Mouse (Mus musculus) olfactory bulb, adult 2 months (tissue): ENCODE results near the gene Sntg2. TPM values are rescaled to one million over a fixed set of nuclear protein-coding genes. Genes with fewer than 3 reads are reported as not detected.

ENCODE experiments used
- H3K27ac ChIP-seq: fragments of 200-500 bp; 2 replicates; pipeline ENCODE4 v1.5.1; 2012; ENCODE audit warnings: low read depth, low read length; ENCODE audit not compliant: insufficient read depth
- H3K4me1 ChIP-seq: fragments of 200-500 bp; 2 replicates; pipeline ENCODE4 v1.6.1; 2012; ENCODE audit warnings: low read length; ENCODE audit not compliant: control insufficient read depth, insufficient read depth
- H3K4me3 ChIP-seq: fragments of 200-500 bp; 2 replicates; pipeline ENCODE4 v1.5.1; 2012; ENCODE audit warnings: mild to moderate bottlenecking, low read depth, low read length, moderate library complexity; ENCODE audit not compliant: insufficient read depth
- CTCF ChIP-seq: fragments of 200-500 bp; IDR thresholded peaks from 2 replicates; pipeline ENCODE4 v1.5.1; 2012; ENCODE audit warnings: low read depth, mild to moderate bottlenecking, low read length, moderate library complexity; ENCODE audit not compliant: insufficient read depth
- POLR2A ChIP-seq: fragments of 200-500 bp; IDR thresholded peaks from 2 replicates; pipeline ENCODE4 v1.6.1; 2012; ENCODE audit warnings: mild to moderate bottlenecking, low read depth, low read length, moderate library complexity; ENCODE audit not compliant: insufficient read depth
- WGBS: fragments of 180-500 bp; shearing (Covaris S2); methylation state at CpG from one replicate; pipeline ENCODE4 v1.1.7; 2018; 5-methylcytosine and 5-hydroxymethylcytosine counted together
- polyA plus RNA-seq: library from polyadenylated mRNA; stranded (reverse); fragments of >200 nt; gene quantifications from 2 replicates; pipeline ENCODE4 v1.2.4, GENCODE M21; 2012; ENCODE audit warnings: low replicate concordance; ENCODE audit not compliant: missing spikeins, insufficient read depth, insufficient read length

Gene Sntg2
- polyA plus RNA-seq, 1 experiment: not detected

DNA sequence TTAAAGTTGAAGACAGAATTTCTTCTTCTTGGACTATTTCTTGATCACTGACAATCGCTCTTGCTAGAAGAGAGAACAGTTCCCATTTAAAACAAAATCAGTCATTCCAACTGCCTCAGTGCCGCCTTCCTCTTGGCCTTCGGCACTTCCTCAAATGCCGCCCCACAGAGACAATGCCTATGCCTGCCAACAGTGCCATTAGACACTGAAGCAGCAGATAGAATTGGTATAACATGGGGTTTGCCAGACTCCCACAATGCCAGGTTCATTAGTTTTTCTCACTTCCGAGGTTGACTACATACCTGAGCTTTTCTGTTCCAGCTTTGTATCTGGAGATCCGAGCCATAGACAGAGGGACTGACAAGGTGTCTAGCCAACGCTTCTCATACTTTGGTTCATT, 115.5 kb downstream of the Sntg2 start:
- Histone ChIP-seq H3K4me3 (no peak overlapping the region), H3K27ac (no peak overlapping the region), H3K4me1 (peaks cover 3% of the 10 kb centered on the region; the same call in 1 of the 2 replicates)
- TF ChIP-seq POLR2A (no peak), CTCF (no peak)
- WGBS: 83% methylated on average over 7 of the region's 7 CpGs

DNA sequence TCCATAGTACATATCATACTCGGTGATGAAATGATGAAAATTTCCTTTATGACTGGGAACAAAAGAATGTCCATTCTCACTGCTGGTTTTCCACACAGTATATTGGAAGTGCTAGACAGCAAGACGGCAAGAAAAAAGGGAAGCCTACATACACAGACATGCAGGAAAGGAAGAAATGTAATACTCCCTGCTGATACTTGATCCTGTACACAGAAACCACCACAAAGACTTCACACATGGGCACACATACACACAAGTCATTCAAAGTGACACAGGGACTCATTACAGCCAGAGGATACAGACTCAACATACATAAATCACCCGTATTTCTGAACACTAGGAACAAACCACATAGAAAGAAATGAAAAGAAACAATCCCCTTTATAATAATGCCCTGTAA, 117.0 kb downstream of the Sntg2 start:
- WGBS: 78% methylated on average over 3 of the region's 3 CpGs
- Histone ChIP-seq H3K27ac (no peak overlapping the region), H3K4me1 (peaks cover 4% of the 10 kb centered on the region; the same call in 1 of the 2 replicates), H3K4me3 (no peak overlapping the region)
- TF ChIP-seq CTCF (no peak), POLR2A (no peak)

DNA sequence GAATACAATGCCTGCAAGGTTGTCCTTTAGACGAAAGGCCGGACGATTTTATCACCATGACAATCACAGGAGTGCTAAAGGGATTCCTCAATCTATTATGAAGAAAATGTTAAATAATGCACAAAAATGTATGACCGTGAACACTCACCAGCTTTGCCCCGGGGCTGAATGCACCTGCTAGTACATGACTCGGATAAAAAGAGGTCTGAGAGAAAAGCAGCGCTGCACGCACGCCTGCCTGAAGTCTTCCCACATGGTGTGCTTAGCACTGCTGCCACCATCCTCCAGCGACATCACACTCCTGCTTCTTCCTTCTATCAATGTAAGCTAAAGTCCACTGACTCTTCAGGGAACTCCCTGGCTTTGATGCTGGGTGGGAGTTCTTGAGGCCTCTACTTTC, 118.6 kb downstream of the Sntg2 start:
- TF ChIP-seq POLR2A: no peak
- no peak overlapping the region for H3K4me3 ChIP-seq
- H3K4me1 ChIP-seq: peaks cover 9% of the 10 kb centered on the region
- no peak overlapping the region for H3K27ac ChIP-seq
- WGBS: 75% methylated on average over 10 of the region's 10 CpGs

DNA sequence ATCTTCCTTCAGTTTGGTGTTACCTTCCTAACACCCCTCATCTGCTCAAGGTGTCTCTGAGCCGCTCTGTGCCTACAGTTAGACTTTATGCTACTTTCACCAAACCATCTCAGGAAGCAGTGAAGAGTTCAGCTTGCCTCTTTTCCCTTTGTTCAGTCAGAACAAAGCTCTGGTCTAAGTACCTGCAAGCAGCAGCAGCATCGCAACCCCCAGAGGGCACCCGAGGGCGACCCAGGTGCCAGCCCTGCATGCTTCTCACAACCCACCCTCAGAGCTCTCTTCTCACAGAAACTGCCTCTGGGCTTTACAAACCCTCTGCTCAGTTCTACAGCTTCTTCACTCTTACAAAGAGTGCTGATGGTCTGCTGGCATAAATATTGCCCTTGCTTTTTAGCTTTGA, 120.8 kb downstream of the Sntg2 start:
- H3K27ac ChIP-seq: no peak overlapping the region
- no peak overlapping the region for H3K4me3 ChIP-seq
- peaks cover 7% of the 10 kb centered on the region for H3K4me1 ChIP-seq
- no peak for TF ChIP-seq CTCF
- no peak for TF ChIP-seq POLR2A
- WGBS: 89% methylated on average over 4 of the region's 4 CpGs

DNA sequence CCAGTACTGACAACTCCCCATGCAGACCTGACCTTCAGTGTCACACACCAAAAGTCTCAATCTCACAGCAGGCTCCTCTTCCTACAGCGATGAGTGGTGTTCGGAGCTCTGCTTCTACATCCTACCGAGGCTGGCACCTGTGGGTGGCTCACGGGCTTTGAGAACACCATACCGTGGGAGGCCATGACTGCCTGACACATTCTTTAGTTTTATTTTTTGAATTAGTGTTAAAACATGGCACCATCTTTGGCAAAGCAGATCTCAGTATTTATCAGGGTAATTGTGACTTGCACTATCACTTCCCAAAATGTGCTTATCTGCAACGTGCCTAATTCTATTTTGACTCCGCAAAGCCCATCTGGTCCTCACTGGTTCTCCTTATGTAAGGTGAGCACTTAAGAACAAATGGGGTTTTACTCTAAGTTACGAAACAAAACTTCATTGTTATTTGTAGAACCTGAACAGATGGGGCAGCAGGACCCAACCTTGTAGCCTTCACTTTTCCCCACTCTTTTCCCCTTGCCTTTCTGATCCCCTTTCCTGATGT, 121.8 kb downstream of the Sntg2 start:
- H3K4me3 ChIP-seq: no peak overlapping the region
- no peak overlapping the region for H3K27ac ChIP-seq
- no peak for TF ChIP-seq CTCF
- TF ChIP-seq POLR2A: no peak

DNA sequence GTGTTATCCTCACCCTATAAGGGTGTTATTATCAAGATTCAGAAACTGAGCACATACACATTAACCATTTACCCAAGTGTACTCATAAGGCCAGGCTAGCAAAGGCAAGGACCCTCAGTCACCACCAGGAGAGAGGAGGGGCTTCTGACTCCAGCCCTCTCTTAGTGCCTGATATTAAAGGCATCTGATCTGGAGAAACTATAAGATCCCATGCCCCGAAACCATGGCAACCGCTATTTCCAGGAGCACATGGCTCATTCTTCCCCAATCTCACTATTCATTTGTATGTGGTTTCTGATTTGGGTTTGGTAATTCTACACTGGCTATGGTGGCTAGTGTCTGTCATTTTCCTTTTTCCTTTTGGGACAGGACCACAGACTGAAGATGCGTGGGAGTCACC, 124.1 kb downstream of the Sntg2 start:
- H3K4me1 ChIP-seq: peaks cover 13% of the 10 kb centered on the region
- 59% methylated on average over 3 of the region's 3 CpGs for WGBS
- peak overlapping the region; percentile 1; the same call in 1 of the 2 replicates for H3K27ac ChIP-seq
- H3K4me3 ChIP-seq: no peak overlapping the region
- no peak for TF ChIP-seq POLR2A
- no peak for TF ChIP-seq CTCF

More for the DNA sequence above, 121.8 kb downstream of the Sntg2 start:
- peaks cover 10% of the 10 kb centered on the region for H3K4me1 ChIP-seq
- 66% methylated on average over 8 of the region's 8 CpGs for WGBS

DNA sequence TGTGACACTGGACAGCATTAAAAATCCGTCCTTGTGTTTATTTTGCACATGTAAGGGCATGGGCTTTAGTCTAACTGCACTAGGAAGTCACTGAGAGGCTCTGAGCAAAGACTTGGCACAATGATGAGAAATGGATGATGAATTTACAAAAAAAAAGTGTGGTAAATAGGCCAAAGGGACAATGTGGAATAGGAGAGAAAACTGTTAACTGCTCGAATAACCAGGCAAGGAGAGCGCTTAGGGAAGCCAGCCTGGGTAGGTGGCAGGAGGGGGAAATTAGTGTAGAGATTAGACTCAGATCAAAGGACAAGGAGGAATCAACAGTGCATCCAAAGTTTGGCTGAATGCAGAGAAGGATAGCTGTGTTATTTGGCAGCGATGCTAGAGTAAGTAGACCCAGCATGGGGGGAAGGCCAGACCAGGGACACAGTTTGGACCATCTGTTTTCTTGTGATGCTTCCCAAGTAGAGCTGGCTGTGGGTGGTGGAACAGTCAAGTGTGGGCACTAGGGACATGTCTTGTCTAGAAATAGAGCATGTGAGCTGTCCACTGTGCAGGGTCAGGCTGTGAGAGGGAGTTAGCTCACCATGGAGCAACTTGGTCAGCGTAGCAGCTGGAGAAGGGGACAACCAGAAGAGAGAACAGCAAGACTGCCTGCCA, 126.8 kb downstream of the Sntg2 start:
- WGBS: 80% methylated on average over 5 of the region's 5 CpGs
- Histone ChIP-seq H3K4me1 (peaks cover 13% of the 10 kb centered on the region), H3K27ac (no peak overlapping the region), H3K4me3 (no peak overlapping the region)
- TF ChIP-seq POLR2A (no peak), CTCF (no peak)

DNA sequence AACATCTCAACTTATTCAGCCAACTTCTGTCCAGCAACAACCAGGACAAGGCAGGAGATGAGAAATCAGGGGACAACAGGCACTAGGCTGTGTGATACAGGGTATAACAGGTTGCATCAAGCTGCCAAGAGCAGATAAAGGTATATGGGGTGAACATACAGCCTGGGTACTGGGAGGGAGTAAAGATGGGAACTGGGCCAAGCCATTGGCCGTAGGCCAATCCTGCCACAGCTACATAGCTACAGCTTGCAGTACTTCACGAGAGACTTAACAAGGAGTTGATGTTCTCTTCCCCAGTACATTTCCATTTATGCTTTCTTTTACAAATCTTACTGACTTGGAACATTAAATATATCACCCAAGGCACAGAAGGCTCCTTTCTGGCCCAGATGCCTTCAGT, 129.0 kb downstream of the Sntg2 start:
- WGBS: 30% methylated on average over 2 of the region's 2 CpGs
- no peak for TF ChIP-seq POLR2A
- TF ChIP-seq CTCF: no peak
- Histone ChIP-seq H3K27ac (no peak overlapping the region), H3K4me1 (peaks cover 6% of the 10 kb centered on the region), H3K4me3 (no peak overlapping the region)

DNA sequence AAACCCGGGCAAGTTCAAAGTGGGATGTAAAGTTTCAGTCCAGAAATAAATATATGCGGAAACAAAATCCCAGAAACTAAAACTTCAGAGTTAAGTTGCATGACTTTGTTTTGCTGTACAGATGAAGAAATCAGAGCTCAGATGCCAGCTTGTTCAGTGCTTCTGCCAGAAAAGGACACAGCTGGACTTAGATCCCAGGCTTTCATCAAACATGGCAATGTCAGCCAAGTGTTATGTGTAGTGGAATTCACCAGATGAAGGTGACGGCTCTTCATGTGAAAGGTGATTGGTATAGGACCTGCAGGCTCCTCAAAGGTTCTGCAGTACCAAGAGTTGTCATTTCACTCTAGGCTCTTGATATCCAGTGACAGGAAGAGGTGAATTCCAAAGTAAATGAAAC, 132.3 kb downstream of the Sntg2 start:
- Histone ChIP-seq H3K27ac (no peak overlapping the region), H3K4me1 (peaks cover 5% of the 10 kb centered on the region; the same call in 1 of the 2 replicates), H3K4me3 (no peak overlapping the region)
- no peak for TF ChIP-seq CTCF
- no peak for TF ChIP-seq POLR2A
- 88% methylated on average over 3 of the region's 3 CpGs for WGBS

DNA sequence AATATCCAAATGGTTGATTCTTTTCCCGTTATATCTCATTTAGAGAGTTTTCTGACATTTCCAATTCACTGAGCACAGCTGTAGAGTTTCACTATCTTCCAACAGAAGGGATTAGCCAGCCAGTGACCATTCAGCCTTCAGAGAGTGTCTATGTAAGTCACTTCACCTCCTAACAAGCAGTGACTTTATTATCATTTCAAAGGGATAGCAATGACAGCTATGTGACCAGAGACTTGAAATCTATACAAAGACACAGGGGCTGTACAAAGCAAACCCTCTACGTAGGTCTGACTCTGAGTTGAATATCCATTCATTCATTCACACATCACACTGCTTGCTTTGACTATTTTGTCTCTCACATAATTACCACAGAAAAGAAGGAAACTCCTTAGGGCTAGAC, 138.2 kb downstream of the Sntg2 start:
- TF ChIP-seq POLR2A (no peak), CTCF (no peak)
- Histone ChIP-seq H3K27ac (no peak overlapping the region), H3K4me3 (no peak overlapping the region), H3K4me1 (peaks cover 2% of the 10 kb centered on the region; the same call in 1 of the 2 replicates)
- 41% methylated on average over 2 of the region's 2 CpGs for WGBS
